Mouse (Mus musculus) intestine, embryonic 16.5 days (tissue): ENCODE data around the gene Tmem107. TPM values are rescaled to one million over a fixed set of nuclear protein-coding genes. Genes with fewer than 3 reads are reported as not detected.

Experiments used
- ATAC-seq: fragments of 200-750 bp; cut with Nextera tagmentation; 2 replicates; pipeline ENCODE4 v1.8.0; 2017; ENCODE audit warnings: moderate TSS enrichment, moderate library complexity
- H3K27ac ChIP-seq: fragments of 300-500 bp; sonication (generic); 2 replicates; pipeline ENCODE4 v1.5.1; 2014; ENCODE audit warnings: mild to moderate bottlenecking, low read length
- H3K27me3 ChIP-seq: fragments of 300-500 bp; sonication (generic); replicated peaks from 2 replicates; pipeline ENCODE4 v1.6.1; 2014; ENCODE audit warnings: low read length, control low read depth, mixed read lengths; ENCODE audit not compliant: control insufficient read depth, insufficient read depth
- H3K36me3 ChIP-seq: fragments of 300-500 bp; sonication (generic); 2 replicates; pipeline ENCODE4 v1.6.1; 2014; ENCODE audit warnings: low read length, control low read depth; ENCODE audit not compliant: control insufficient read depth, insufficient read depth
- H3K4me1 ChIP-seq: fragments of 300-500 bp; sonication (generic); 2 replicates; pipeline ENCODE4 v1.6.1; 2014; ENCODE audit warnings: low read length, control low read depth, mixed read lengths; ENCODE audit not compliant: control insufficient read depth, insufficient read depth
- H3K4me2 ChIP-seq: fragments of 300-500 bp; sonication (generic); 2 replicates; pipeline ENCODE4 v1.6.1; 2014; ENCODE audit warnings: low read depth, low read length, control low read depth
- H3K4me3 ChIP-seq: fragments of 300-500 bp; sonication (generic); 2 replicates; pipeline ENCODE4 v1.5.1; 2014; ENCODE audit warnings: mild to moderate bottlenecking, low read length
- H3K9ac ChIP-seq: fragments of 300-500 bp; sonication (generic); 2 replicates; pipeline ENCODE4 v1.6.1; 2014; ENCODE audit warnings: low read depth, low read length
- H3K9me3 ChIP-seq: fragments of 300-500 bp; sonication (generic); 2 replicates; pipeline ENCODE4 v1.6.1; 2016; ENCODE audit warnings: low read length, control low read depth; ENCODE audit not compliant: control insufficient read depth
- WGBS: fragments of 180-500 bp; shearing (Covaris S2); extraction: QIAGEN DNeasy Blood & Tissue Kit; methylation state at CpG from one replicate; pipeline ENCODE4 v1.1.7; 2014; 5-methylcytosine and 5-hydroxymethylcytosine counted together
- polyA plus RNA-seq: library from polyadenylated mRNA; unstranded; fragments of >200 nt; fragmentation: Nextera tagmentation; extraction: Ambion mirVana; gene quantifications from 2 replicates; pipeline ENCODE4 v1.2.1, GENCODE M21; 2015

The Tmem107 gene
- polyA plus RNA-seq, 1 experiment from 2014 or later = 44.8 TPM

DNA sequence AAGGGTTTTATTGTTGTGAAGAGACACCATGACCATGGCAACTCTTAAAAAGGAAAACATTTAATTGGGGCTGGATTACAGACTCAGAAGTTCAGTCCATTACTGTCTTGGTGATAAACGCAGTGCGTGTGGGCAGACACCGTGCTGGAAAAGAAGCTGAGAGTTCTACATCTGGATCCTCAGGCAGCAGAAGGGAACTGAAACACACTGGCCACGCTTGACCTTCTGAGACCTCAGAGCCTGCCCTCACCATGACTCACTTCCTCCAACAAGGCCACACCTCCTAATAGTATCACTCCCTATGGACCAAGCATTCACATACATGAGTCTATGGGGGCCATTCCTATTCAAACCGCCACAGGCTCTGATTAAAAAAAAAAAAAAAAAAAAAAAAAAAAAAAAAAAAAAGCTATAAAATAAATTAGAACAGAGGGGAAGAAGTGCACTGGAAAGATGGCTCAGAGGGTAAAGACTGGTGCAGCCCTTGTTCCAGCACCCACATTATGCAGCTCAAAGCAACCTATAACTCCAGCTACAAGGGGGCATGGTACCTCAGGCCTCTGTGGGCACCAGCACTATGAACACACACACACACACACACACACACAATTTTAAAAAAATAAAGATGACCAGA lies 8.3 kb downstream of the Tmem107 start:
- no peak for ATAC-seq
- H3K4me2 ChIP-seq = no peak overlapping the region
- no peaks in the 10 kb centered on the region for H3K27me3 ChIP-seq
- no peaks in the 10 kb centered on the region for H3K9me3 ChIP-seq
- no peaks in the 10 kb centered on the region for H3K36me3 ChIP-seq
- peaks cover 7% of the 10 kb centered on the region; the same call in 1 of the 2 replicates for H3K4me1 ChIP-seq
- WGBS = 65% methylated on average over 5 of the region's 5 CpGs
- no peak overlapping the region for H3K4me3 ChIP-seq
- no peak overlapping the region for H3K9ac ChIP-seq
- no peak overlapping the region for H3K27ac ChIP-seq

DNA sequence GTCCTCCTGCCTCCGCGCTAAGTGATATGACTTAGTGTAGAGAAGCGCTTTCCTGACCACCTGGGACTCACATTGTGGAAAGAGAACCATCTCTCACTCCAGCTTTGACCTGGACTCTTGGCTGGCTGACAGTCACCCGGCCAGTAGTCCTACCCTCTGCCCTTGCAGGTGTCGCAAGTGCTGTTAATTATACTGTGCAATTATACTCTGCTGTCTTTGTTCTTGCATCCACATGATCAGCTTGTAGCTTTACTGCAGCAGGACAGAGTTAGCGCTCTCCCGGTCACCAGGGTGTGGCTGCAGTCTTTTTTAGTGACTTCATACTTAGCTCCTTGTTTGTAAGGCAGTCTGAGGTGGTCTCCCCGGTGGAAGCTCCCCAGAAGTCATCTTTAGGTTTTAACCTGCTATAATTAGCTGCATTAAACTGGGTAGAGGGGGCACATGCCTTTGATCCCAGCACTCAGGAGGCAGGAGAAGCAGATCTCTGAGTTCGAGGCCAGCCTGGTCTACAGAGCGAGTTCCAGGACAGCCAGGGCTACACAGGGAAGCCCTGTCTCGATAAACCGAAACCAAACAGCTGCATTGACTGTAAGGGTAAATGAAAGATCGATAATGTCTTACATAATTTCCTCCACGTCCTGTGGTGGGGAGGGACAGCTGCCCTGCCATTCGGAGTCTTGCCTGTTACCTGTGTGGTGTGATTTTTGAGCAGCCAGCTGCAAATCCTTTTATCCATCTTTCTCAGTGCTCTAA lies 9.7 kb downstream of the Tmem107 start:
- no peaks in the 10 kb centered on the region for H3K4me1 ChIP-seq
- ATAC-seq = peak; percentile 83
- H3K4me2 ChIP-seq = no peak overlapping the region
- no peaks in the 10 kb centered on the region for H3K36me3 ChIP-seq
- no peaks in the 10 kb centered on the region for H3K27me3 ChIP-seq
- no peaks in the 10 kb centered on the region for H3K9me3 ChIP-seq
- H3K27ac ChIP-seq = peak overlapping the region; percentile 14; the same call in 1 of the 2 replicates
- H3K4me3 ChIP-seq = no peak overlapping the region
- H3K9ac ChIP-seq = no peak overlapping the region
- 75% methylated on average over 15 of the region's 15 CpGs for WGBS

DNA sequence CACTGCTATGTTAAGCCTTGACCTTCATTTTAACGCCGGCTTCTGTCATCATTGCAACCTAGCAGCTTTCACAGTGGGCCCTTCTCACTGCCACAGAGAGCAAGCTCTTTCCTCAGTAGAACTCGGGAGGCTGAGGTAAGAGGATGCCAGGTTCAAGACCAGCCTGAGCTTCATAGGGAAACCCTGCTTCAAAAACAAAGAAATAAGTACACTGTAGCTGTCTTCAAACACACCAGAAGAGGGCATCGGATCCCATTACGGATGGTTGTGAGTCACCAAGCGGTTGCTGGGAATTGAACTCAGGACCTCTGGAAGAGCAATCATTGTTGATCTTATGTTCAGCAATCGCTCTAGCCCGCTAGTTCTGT lies 10.2 kb downstream of the Tmem107 start:
- Histone ChIP-seq H3K4me2 (no peak overlapping the region), H3K9me3 (no peaks in the 10 kb centered on the region), H3K36me3 (no peaks in the 10 kb centered on the region), H3K4me1 (no peaks in the 10 kb centered on the region), H3K4me3 (no peak overlapping the region), H3K27me3 (no peaks in the 10 kb centered on the region), H3K9ac (no peak overlapping the region), H3K27ac (no peak overlapping the region)
- no peak for ATAC-seq
- WGBS = 86% methylated on average over 8 of the region's 8 CpGs

DNA sequence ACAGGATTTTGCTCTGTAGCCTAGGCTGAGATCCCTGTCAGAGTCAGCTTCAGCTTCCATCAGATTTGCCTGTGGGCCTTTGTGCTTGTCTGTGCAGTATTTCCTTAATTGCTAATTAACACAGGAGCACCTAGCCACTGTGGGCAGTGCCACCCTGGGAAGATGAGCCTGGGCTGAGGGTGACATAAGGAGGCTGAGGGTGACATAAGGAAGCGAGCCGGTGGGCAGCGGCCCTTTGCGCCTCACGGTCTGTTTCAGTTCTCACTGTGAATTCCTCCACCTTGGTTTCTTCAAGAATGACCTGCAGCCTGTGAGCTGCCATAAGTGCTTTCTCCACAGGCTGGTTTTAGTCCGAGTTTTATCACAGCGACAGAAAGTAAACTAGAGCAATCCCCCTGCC lies 11.0 kb downstream of the Tmem107 start:
- no peak for ATAC-seq
- no peak overlapping the region for H3K4me3 ChIP-seq
- WGBS = 83% methylated on average over 7 of the region's 7 CpGs
- H3K4me1 ChIP-seq = no peaks in the 10 kb centered on the region
- H3K27ac ChIP-seq = no peak overlapping the region
- H3K27me3 ChIP-seq = no peaks in the 10 kb centered on the region
- no peaks in the 10 kb centered on the region for H3K9me3 ChIP-seq
- no peak overlapping the region for H3K4me2 ChIP-seq
- no peak overlapping the region for H3K9ac ChIP-seq
- no peaks in the 10 kb centered on the region for H3K36me3 ChIP-seq

DNA sequence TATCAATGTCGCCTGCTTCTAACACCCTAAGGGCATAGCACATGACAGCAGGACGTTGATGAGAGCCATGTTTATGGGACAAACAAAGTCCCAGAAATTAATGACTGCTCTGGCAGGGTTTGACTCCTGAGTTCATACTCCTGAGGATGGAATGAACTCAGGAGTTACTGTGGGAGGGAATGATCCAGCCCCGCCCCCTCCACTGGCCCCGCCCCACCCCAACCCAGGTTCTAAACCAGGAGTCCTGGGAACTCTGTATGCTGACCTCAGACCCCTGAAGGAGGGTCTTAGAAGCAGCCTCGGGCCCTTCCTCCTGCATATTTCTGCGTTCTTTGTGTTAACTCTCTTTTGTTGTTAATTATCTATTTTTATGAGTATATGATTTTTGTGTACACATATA lies 15.0 kb downstream of the Tmem107 start:
- 56% methylated on average over 6 of the region's 6 CpGs for WGBS
- H3K9ac ChIP-seq = no peak overlapping the region
- H3K9me3 ChIP-seq = no peaks in the 10 kb centered on the region
- H3K27me3 ChIP-seq = no peaks in the 10 kb centered on the region
- no peak for ATAC-seq
- peaks cover 27% of the 10 kb centered on the region for H3K4me1 ChIP-seq
- H3K4me2 ChIP-seq = no peak overlapping the region
- H3K36me3 ChIP-seq = no peaks in the 10 kb centered on the region
- H3K27ac ChIP-seq = no peak overlapping the region
- H3K4me3 ChIP-seq = no peak overlapping the region

DNA sequence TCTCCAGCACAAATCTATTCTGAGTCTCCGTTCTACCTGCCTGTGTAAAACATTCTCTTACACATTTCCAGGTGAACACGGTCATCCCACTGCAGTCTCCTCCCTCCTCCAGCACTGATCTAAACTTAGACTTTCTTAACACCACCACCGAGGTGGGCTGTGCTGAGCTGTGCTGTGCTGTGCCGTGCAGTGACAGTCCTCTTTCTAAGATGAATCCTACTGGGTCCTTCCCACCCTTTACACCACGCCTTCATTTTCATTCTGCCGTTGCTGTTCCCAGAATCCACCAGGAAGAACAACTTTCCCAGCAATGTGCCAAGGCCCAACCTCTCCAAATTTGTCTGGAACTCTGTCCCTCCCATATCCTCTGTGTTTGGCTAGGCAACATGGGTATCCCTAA lies 15.8 kb downstream of the Tmem107 start:
- WGBS = 49% methylated on average over 6 of the region's 6 CpGs
- Histone ChIP-seq H3K9ac (no peak overlapping the region), H3K36me3 (no peaks in the 10 kb centered on the region), H3K27me3 (no peaks in the 10 kb centered on the region), H3K27ac (no peak overlapping the region), H3K4me3 (no peak overlapping the region), H3K4me1 (peaks cover 32% of the 10 kb centered on the region), H3K4me2 (no peak overlapping the region), H3K9me3 (no peaks in the 10 kb centered on the region)
- no peak for ATAC-seq

DNA sequence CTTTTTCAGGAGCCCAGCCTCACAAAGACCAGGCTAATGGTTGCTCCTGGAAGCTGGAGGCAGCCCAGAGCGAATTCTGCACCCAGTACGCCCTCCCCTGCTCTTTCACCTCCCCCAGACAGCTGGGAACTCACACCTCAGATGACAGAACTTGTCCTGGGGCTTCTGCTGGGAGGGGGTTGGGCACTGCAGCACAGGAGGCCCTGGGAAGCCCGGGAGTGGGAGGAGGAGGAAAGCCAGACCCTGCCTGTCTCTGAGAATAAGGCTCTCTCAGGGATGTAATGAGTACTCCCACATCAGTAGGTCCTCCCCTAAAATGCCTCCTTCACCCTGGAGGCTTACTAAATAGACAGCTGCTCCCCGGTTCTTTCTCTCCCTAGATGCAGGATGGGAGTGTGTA lies 16.5 kb downstream of the Tmem107 start:
- peak overlapping the region; percentile 45 for H3K9ac ChIP-seq
- H3K4me3 ChIP-seq = no peak overlapping the region
- WGBS = 20% methylated on average over 4 of the region's 4 CpGs
- peak overlapping the region; percentile 73 for H3K27ac ChIP-seq
- ATAC-seq = peak; percentile 15; the same call in 1 of the 2 replicates
- H3K4me2 ChIP-seq = no peak overlapping the region
- H3K27me3 ChIP-seq = no peaks in the 10 kb centered on the region
- H3K4me1 ChIP-seq = peaks cover 38% of the 10 kb centered on the region
- H3K9me3 ChIP-seq = no peaks in the 10 kb centered on the region
- H3K36me3 ChIP-seq = no peaks in the 10 kb centered on the region

DNA sequence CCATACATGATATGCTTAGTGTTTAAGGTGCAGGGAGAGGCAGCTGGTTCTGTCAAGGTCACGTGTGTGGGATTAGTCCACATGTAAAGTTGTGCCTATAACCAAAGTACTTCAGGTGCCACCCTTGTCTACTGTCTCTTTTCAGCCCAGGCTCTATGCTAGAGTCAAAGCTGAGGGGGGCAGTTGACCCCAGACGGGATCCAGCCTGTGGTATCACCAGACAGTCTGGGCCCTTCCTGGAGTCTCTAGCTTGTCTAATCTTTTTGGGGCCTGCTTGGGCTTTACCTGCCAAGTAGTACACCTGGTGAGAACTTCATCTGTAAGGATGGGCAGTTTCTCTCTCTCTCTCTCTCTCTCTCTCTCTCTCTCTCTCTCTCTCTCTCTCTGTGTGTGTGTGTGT lies 17.0 kb downstream of the Tmem107 start:
- no peaks in the 10 kb centered on the region for H3K9me3 ChIP-seq
- no peak for ATAC-seq
- H3K9ac ChIP-seq = peak overlapping the region; percentile 100
- H3K36me3 ChIP-seq = peaks cover 2% of the 10 kb centered on the region; the same call in 1 of the 2 replicates
- H3K27ac ChIP-seq = peak overlapping the region; percentile 73
- 62% methylated on average over 2 of the region's 2 CpGs for WGBS
- peaks cover 40% of the 10 kb centered on the region for H3K4me1 ChIP-seq
- H3K27me3 ChIP-seq = no peaks in the 10 kb centered on the region
- no peak overlapping the region for H3K4me2 ChIP-seq
- H3K4me3 ChIP-seq = no peak overlapping the region; the same call in 1 of the 2 replicates

DNA sequence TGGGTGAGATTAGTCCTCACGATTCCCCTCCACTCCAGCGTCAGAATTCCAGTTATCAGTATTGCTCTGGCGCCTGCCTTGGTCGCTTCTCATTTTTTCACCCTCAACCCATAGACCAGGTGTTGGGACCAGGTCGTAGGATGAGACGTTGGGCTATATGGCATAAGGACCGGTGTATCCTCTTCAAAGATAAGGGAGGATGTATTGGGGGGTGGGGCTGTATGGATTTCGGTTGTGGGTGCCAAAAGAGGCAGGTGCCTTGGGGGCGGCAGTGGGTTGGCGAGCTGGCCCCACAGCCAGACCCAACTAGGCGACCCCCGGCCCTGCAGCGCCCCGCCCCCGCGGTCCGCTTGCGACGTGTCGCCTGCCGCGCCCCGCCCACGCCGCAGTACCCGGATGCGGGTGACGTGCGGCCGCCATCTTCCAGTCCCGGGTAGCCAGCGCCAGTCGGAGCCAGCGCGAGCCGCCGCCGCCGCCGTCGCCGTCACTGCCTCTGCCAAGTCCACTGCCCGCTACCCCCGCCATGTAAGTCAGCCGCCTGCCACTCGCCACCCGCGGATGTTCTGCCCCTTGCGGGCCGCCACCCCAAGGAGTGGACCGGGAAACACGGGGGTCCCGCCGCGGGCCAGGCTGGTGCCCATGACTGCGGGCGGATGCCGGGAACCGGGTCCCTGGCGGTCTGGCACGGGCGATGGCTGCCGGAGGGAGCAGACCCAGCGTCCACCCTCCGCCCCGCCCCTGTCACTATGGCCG lies 17.7 kb downstream of the Tmem107 start, which contains the start of gene Vamp2:
Vamp2 (plus strand) TSS at position 388 of the 753 bp plus-strand sequence.
- Histone ChIP-seq H3K9ac (peak within 1 kb of the TSS; percentile 100), H3K27ac (peak within 1 kb of the TSS; percentile 93), H3K4me2 (peak within 1 kb of the TSS; percentile 89), H3K4me1 (peaks cover 41% of the 10 kb centered on the region), H3K9me3 (no peaks in the 10 kb centered on the region), H3K27me3 (no peaks in the 10 kb centered on the region), H3K4me3 (peak within 1 kb of the TSS; percentile 97), H3K36me3 (peaks cover 2% of the 10 kb centered on the region; the same call in 1 of the 2 replicates)
- WGBS = 1% methylated on average over 49 of the region's 67 CpGs
- ATAC-seq = peak; percentile 68
